In genomic region chr11:11931688-11932087, GRCm38 (mm10) we compare ENCODE assay signal across 12 mouse cellular contexts. TPM values are rescaled to one million over a fixed set of nuclear protein-coding genes. Genes with fewer than 3 reads are reported as not detected.
DNase-seq lines count a peak whose midpoint lies in the region; ATAC-seq and TF ChIP-seq lines count a peak whose summit lies in the region.
"Had no signal": no experiment of that assay in that cellular context is flagged by ENCODE, and none has a peak within 500 bp of the region (broad histone marks: within the 10 kb centered on the region; RNA-seq: fewer than 3 reads in every experiment).

No protein-coding gene starts in this region.

- peak; percentile 53; the same call in 1 of the 2 replicates for ATAC-seq in hindbrain, embryonic 11.5 days (ENCODE audit: low FRiP score)
- no peak for ATAC-seq in hindbrain, postnatal 0 days
- ATAC-seq in neural tube, embryonic 12.5 days (ENCODE audit: low FRiP score, low read depth): peak; percentile 67

- H3K9me3 ChIP-seq in hindbrain, embryonic 11.5 days (ENCODE audit: control insufficient read depth, low read length): no peaks in the 10 kb centered on the region
- H3K9me3 ChIP-seq in hindbrain, postnatal 0 days (ENCODE audit: low read length): no peaks in the 10 kb centered on the region
- no peaks in the 10 kb centered on the region for H3K9me3 ChIP-seq in neural tube, embryonic 12.5 days
- H3K9me3 ChIP-seq: forebrain, embryonic 13.5 days had no signal

- H3K4me3 ChIP-seq in gastrocnemius, adult 2 months: no peak overlapping the region
- no peak overlapping the region for H3K4me3 ChIP-seq in hindbrain, embryonic 11.5 days (ENCODE audit: low read depth, low read length)
- H3K4me3 ChIP-seq in hindbrain, postnatal 0 days (ENCODE audit: low read length): no peak overlapping the region
- no peak overlapping the region for H3K4me3 ChIP-seq in neural tube, embryonic 12.5 days
- H3K4me3 ChIP-seq: forebrain, embryonic 13.5 days had no signal

- intact Hi-C loops in gastrocnemius, adult 2 months (cut with DNase I): no loop called here

- TF ChIP-seq CTCF in gastrocnemius, adult 2 months (IDR thresholded peaks at IDR 0.05): no peak
- no peak for TF ChIP-seq CTCF in hindbrain, postnatal 0 days (IDR thresholded peaks at IDR 0.05; ENCODE audit: low read depth)

- H3K9ac ChIP-seq in hindbrain, embryonic 11.5 days (ENCODE audit: low read depth, low read length): no peak overlapping the region
- no peak overlapping the region for H3K9ac ChIP-seq in hindbrain, postnatal 0 days (replicated peaks; ENCODE audit: low read length)
- H3K9ac ChIP-seq in neural tube, embryonic 12.5 days: no peak overlapping the region
- H3K9ac ChIP-seq: forebrain, embryonic 13.5 days had no signal

- peaks cover 3% of the 10 kb centered on the region; the same call in 1 of the 2 replicates for H3K36me3 ChIP-seq in hindbrain, embryonic 11.5 days (ENCODE audit: control insufficient read depth, insufficient read depth, low read length)
- H3K36me3 ChIP-seq in hindbrain, postnatal 0 days (ENCODE audit: insufficient read depth, low read length): peaks cover 17% of the 10 kb centered on the region
- peaks cover 37% of the 10 kb centered on the region for H3K36me3 ChIP-seq in neural tube, embryonic 12.5 days

- no peak for DNase-seq in gastrocnemius, adult 2 months
- DNase-seq in gastrocnemius, adult 8-10 months (ENCODE audit: low spot score in 2 of 2): no peak
- peak; percentile 35 for DNase-seq in hindbrain, embryonic 11.5 days (ENCODE audit: low spot score)
- DNase-seq in hindbrain, postnatal 0 days (ENCODE audit: low spot score): no peak
- no peak for DNase-seq in neural tube, embryonic 10.5 days (ENCODE audit: extremely low spot score, low spot score)
- DNase-seq in kidney, adult 8-10 months: no peak
- DNase-seq in spleen, postnatal 36 days (ENCODE audit: low spot score in 2 of 2): no peak
- DNase-seq: gastrocnemius, postnatal 14 days; lung, adult 2 months had no signal

- WGBS in hindbrain, embryonic 11.5 days: 64% methylated on average over 5 of the region's 5 CpGs
- WGBS in hindbrain, postnatal 0 days: 40% methylated on average over 5 of the region's 5 CpGs
- 43% methylated on average over 5 of the region's 5 CpGs for WGBS in neural tube, embryonic 12.5 days

- no peak overlapping the region for H3K4me2 ChIP-seq in hindbrain, embryonic 11.5 days (replicated peaks; ENCODE audit: low read depth, low read length)
- no peak overlapping the region for H3K4me2 ChIP-seq in hindbrain, postnatal 0 days (ENCODE audit: low read depth, low read length)
- no peak overlapping the region for H3K4me2 ChIP-seq in neural tube, embryonic 12.5 days (replicated peaks)
- H3K4me2 ChIP-seq: forebrain, embryonic 13.5 days had no signal

- no peaks in the 10 kb centered on the region for H3K4me1 ChIP-seq in hindbrain, embryonic 11.5 days (replicated peaks; ENCODE audit: control insufficient read depth, insufficient read depth, low read length)
- no peaks in the 10 kb centered on the region for H3K4me1 ChIP-seq in hindbrain, postnatal 0 days (ENCODE audit: insufficient read depth, low read length)
- H3K4me1 ChIP-seq in neural tube, embryonic 12.5 days: 0 out of 2 replicates have a peak, but pooled peaks cover 9% of the 10 kb centered on the region
- H3K4me1 ChIP-seq: forebrain, embryonic 13.5 days had no signal

- peak overlapping the region; percentile 69 for H3K27ac ChIP-seq in gastrocnemius, adult 2 months
- no peak overlapping the region for H3K27ac ChIP-seq in hindbrain, embryonic 11.5 days (ENCODE audit: low read depth, low read length)
- H3K27ac ChIP-seq in hindbrain, postnatal 0 days: no peak overlapping the region
- no peak overlapping the region for H3K27ac ChIP-seq in neural tube, embryonic 12.5 days
- H3K27ac ChIP-seq: forebrain, embryonic 13.5 days; kidney, postnatal 0 days had no signal

- H3K27me3 ChIP-seq in hindbrain, embryonic 11.5 days (ENCODE audit: control insufficient read depth, insufficient read depth, low read length): no peaks in the 10 kb centered on the region
- no peaks in the 10 kb centered on the region for H3K27me3 ChIP-seq in hindbrain, postnatal 0 days (ENCODE audit: insufficient read depth, low read length)
- no peaks in the 10 kb centered on the region for H3K27me3 ChIP-seq in neural tube, embryonic 12.5 days (replicated peaks)
- H3K27me3 ChIP-seq: forebrain, embryonic 13.5 days had no signal

RNA-seq across cellular contexts. Expression of gene Ddc, which starts 33.7 kb away (rescaled TPM):
- under 1 TPM; 0.61 to 0.81 TPM for total RNA-seq in gastrocnemius, adult 2 months (2021)
- under 1 TPM; 0.40 to 0.85 (median 0.70) TPM for total RNA-seq in gastrocnemius, adult 8-10 months (2022)
- polyA plus RNA-seq in hindbrain, embryonic 11.5 days (2014; fragmentation: Nextera tagmentation; extraction: Ambion mirVana): 8.3 and 14.3 TPM in 2 replicates
- total RNA-seq in hindbrain, postnatal 0 days (2014; rRNA removed): 11.4 and 13.7 TPM in 2 replicates
- polyA plus RNA-seq in hindbrain, postnatal 0 days (2015; fragmentation: Nextera tagmentation; extraction: Ambion mirVana): 15.4 and 20.5 TPM in 2 replicates
- polyA plus RNA-seq in neural tube, embryonic 12.5 days (2016; fragmentation: Nextera tagmentation; extraction: Ambion mirVana): 4.7 and 4.9 TPM in 2 replicates
